ENCODE assay signal across 20 mouse cellular contexts in the genomic region with DNA sequence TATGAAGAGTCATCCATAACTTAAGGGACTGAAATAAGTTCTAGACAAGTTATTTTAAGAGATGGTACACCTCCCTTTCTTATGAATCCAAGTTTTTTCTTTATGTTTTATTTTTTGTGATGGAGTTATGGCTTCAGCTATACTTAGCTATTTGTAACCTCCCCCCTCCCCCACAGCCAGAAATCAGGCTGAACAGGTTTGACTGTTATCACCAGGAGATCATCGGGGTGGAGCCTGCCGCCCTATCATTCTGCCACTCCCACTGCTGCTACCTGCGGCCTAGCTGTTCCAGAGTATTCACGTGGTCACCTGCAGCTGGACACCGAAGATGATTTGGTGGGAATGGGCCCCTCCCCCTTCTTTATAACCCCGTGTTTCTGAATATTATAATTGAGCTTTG.
"Had no signal": no experiment of that assay in that cellular context is flagged by ENCODE, and none has a peak within 500 bp of the region (broad histone marks: within the 10 kb centered on the region; RNA-seq: fewer than 3 reads in every experiment).

No protein-coding gene starts in this region.

- H3K9me3 ChIP-seq: limb, embryonic 15.5 days; midbrain, embryonic 12.5 days; midbrain, embryonic 15.5 days; neural tube, embryonic 12.5 days; neural tube, embryonic 15.5 days had no signal

- H3K36me3 ChIP-seq: limb, embryonic 15.5 days; midbrain, embryonic 12.5 days; midbrain, embryonic 15.5 days; neural tube, embryonic 12.5 days; neural tube, embryonic 15.5 days had no signal

- H3K4me2 ChIP-seq: limb, embryonic 15.5 days; liver, embryonic 11.5 days; lung, embryonic 14.5 days; midbrain, embryonic 12.5 days; midbrain, embryonic 15.5 days; neural tube, embryonic 12.5 days; neural tube, embryonic 15.5 days had no signal

- ATAC-seq: inflammation-experienced regulatory T-cells, adult 6 months; liver, postnatal 0 days; lung, postnatal 0 days; midbrain, embryonic 15.5 days had no signal

- DNase-seq: kidney, adult 2 months; kidney, postnatal 25 days; liver, postnatal 0 days; lung, embryonic 14.5 days; retina, postnatal 1 day; right cerebral cortex, postnatal 25 days; thymus, adult 2 months; thymus, postnatal 14 days; thymus, postnatal 4 days had no signal

- H3K4me1 ChIP-seq: limb, embryonic 15.5 days; midbrain, embryonic 12.5 days; midbrain, embryonic 15.5 days; neural tube, embryonic 12.5 days; neural tube, embryonic 15.5 days had no signal

- H3K9ac ChIP-seq: limb, embryonic 15.5 days; liver, embryonic 14.5 days; liver, postnatal 0 days; lung, embryonic 14.5 days; midbrain, embryonic 12.5 days; midbrain, embryonic 15.5 days; neural tube, embryonic 12.5 days; neural tube, embryonic 15.5 days had no signal

- H3K4me3 ChIP-seq: limb, embryonic 15.5 days; midbrain, embryonic 12.5 days; midbrain, embryonic 15.5 days; neural tube, embryonic 12.5 days; neural tube, embryonic 15.5 days had no signal

- H3K27me3 ChIP-seq: limb, embryonic 15.5 days; midbrain, embryonic 12.5 days; midbrain, embryonic 15.5 days; neural tube, embryonic 12.5 days; neural tube, embryonic 15.5 days had no signal

- H3K27ac ChIP-seq: kidney, postnatal 0 days; limb, embryonic 15.5 days; liver, embryonic 14.5 days; macrophage; midbrain, embryonic 12.5 days; midbrain, embryonic 15.5 days; neural tube, embryonic 12.5 days; neural tube, embryonic 15.5 days had no signal
